ENCODE assay signal across 8 mouse cellular contexts in the genomic region with DNA sequence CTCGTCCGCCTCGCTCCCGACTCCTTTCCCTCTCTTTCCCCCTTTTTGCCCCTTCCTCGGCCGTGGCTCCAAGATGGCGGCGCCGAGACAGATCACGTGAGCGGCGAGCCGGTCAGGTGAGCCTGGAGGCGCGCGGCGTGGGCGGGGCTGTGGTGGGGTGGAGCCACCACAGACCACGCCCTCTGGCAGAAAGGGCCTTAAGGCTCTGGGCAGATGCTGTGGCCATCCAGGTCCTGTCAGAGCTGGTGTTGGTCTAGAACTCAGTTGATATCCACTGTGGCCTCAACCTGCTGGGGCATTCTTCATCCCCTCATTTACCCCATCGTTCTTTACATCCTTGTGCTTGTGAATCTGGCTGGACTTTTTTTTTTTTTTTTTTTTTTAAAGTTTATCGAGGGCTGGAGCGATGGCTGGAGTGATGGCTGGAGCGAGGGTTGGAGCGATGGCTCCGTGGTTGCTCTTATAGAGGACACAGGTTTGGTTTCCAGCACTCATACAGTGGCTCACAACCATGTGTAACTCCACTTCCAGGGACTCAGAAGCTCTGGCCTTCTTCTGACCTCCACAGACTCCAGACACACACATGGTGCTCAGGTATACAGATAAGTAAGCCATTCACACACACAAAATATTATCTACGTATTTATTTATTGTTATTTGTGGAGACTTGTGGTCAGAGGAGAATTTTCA. TPM values are rescaled to one million over a fixed set of nuclear protein-coding genes. Genes with fewer than 3 reads are reported as not detected.
A peak's percentile ranks its signal among the peaks of the same experiment; 100 is the strongest.
DNase-seq lines count a peak whose midpoint lies in the region; ATAC-seq lines count a peak whose summit lies in the region.

A gene (minus strand): TSS at position 98 of the 690 bp plus-strand sequence.

- H3K9ac ChIP-seq in intestine, embryonic 14.5 days (ENCODE audit: low read length), result peak within 1 kb of the TSS; percentile 96

- peaks cover 6% of the 10 kb centered on the region; the same call in 1 of the 2 replicates for H3K4me1 ChIP-seq in intestine, embryonic 14.5 days (replicated peaks; ENCODE audit: control insufficient read depth, insufficient read depth, low read length)

- 20% methylated on average over 26 of the region's 26 CpGs for WGBS in intestine, embryonic 14.5 days

- no peaks in the 10 kb centered on the region for H3K9me3 ChIP-seq in intestine, embryonic 14.5 days (ENCODE audit: control insufficient read depth, low read length)

- intact Hi-C loops in left cerebral cortex, postnatal 10 days (cut with DNase I), result loop anchor here (5.0 to 10.0 kb wide), 2 partner anchors 156 to 1552 kb away; a partner anchor contains a TSS

- peak within 1 kb of the TSS; percentile 87 for H3K27ac ChIP-seq in intestine, embryonic 14.5 days (ENCODE audit: low read depth)

- peak within 1 kb of the TSS; percentile 98 for H3K4me3 ChIP-seq in intestine, embryonic 14.5 days (ENCODE audit: low read depth, low read length)

- ATAC-seq in intestine, embryonic 14.5 days (replicated peaks; ENCODE audit: low FRiP score, low TSS enrichment, low read depth), result peak; percentile 95
- peak; percentile 96 for ATAC-seq in megakaryocyte-erythroid progenitor cell, adult 5-6 weeks (replicated peaks; ENCODE audit: low FRiP score, low TSS enrichment, poor library complexity, severe bottlenecking)

- H3K27me3 ChIP-seq in intestine, embryonic 14.5 days (replicated peaks; ENCODE audit: control insufficient read depth, insufficient read depth, low read length), result no peaks in the 10 kb centered on the region

- peak; percentile 79 for DNase-seq in adrenal gland, adult 8-10 months
- peak; percentile 86 for DNase-seq in embryo, embryonic 11.5 days (ENCODE audit: low read depth, low spot score)
- DNase-seq in gastrocnemius, postnatal 25 days, result peak; percentile 83
- peak; percentile 97 for DNase-seq in intestine, embryonic 14.5 days (ENCODE audit: low spot score)
- DNase-seq in left cerebral cortex, postnatal 10 days (ENCODE audit: extremely low spot score in 1 of 2, low spot score in 2 of 2), result peak; percentile 79 to 95
- DNase-seq in right cerebral cortex, postnatal 25 days, result peak; percentile 89
- DNase-seq in yolk sac, embryonic 10.5 days (ENCODE audit: low spot score), result peak; percentile 88

- peaks cover 32% of the 10 kb centered on the region for H3K36me3 ChIP-seq in intestine, embryonic 14.5 days (ENCODE audit: control insufficient read depth, insufficient read depth, low read length)

- peak within 1 kb of the TSS; percentile 57 for H3K4me2 ChIP-seq in intestine, embryonic 14.5 days (ENCODE audit: low read length)

RNA-seq across cellular contexts. Expression of the gene that starts here (rescaled TPM):
- 10 to 100 TPM; 29.3 to 34.7 (median 31.4) TPM for total RNA-seq in adrenal gland, adult 8-10 months (2022)
- 10 to 100 TPM; 13.8 to 15.4 TPM for total RNA-seq in gastrocnemius, postnatal 25 days (2021)
- polyA plus RNA-seq in intestine, embryonic 14.5 days (2014; fragmentation: Nextera tagmentation; extraction: Ambion mirVana), result 15.8 and 16.5 TPM in 2 replicates
- 10 to 100 TPM; 29.3 to 32.4 TPM for total RNA-seq in left cerebral cortex, postnatal 10 days (2021)
- total RNA-seq in megakaryocyte-erythroid progenitor cell, adult 5-6 weeks (2014; fragmentation: Nextera tagmentation), result 22.4 and 24.7 TPM in 2 replicates
- 19.5 and 24.7 TPM in 2 replicates for total RNA-seq in megakaryocyte-erythroid progenitor cell, adult 5-6 weeks (2017)

Comparison
In these comparisons a context has a peak if more than half of its experiments do, and no peak if none do; other contexts are left out.
1. Peak in every context shown above with its lines: DNase-seq, ATAC-seq, H3K4me3 ChIP-seq and H3K27ac ChIP-seq.